Mouse (Mus musculus): Measurements from ENCODE around the gene Rab43.

GRCm38 (mm10) chr6:87762161-87762560 lies 49.8 kb downstream of the Rab43 start:
- no peak for TF ChIP-seq GATA1 (IDR thresholded peaks at IDR 0.05; ENCODE audit: low read length)
- TF ChIP-seq TAL1 (IDR thresholded peaks at IDR 0.05; ENCODE audit: low read length) = no peak
